Mouse (Mus musculus) bone marrow macrophage, adult 2 months (primary cell): ENCODE measurements at regions not wholly inside any gene's neighbourhood (a gene's known extent, or its start where the extent isn't known, plus 50 kb on each side); places are given as distances from the start of the nearest gene placed in this dataset.

Experiments
- H3K27ac ChIP-seq: 2 replicates; pipeline ENCODE4 v1.5.1; 2012; ENCODE audit warnings: low read depth, low read length; ENCODE audit not compliant: insufficient read depth
- H3K4me1 ChIP-seq: 2 replicates; pipeline ENCODE4 v1.6.1; 2012; ENCODE audit warnings: low read length; ENCODE audit not compliant: control insufficient read depth, insufficient read depth
- H3K4me3 ChIP-seq: 2 replicates; pipeline ENCODE4 v1.5.1; 2012; ENCODE audit warnings: mild to moderate bottlenecking, low read length, moderate library complexity; ENCODE audit not compliant: insufficient read depth
- CTCF ChIP-seq: IDR thresholded peaks from 2 replicates; pipeline ENCODE4 v1.5.1; 2012; ENCODE audit warnings: low read depth, mild to moderate bottlenecking, low read length, moderate library complexity
- POLR2A ChIP-seq: IDR thresholded peaks from 2 replicates; pipeline ENCODE4 v1.6.1; 2012; ENCODE audit warnings: mild to moderate bottlenecking, low read depth, low read length, borderline replicate concordance

- H3K27ac ChIP-seq, result no peak overlapping the region
- TF ChIP-seq CTCF (peak; percentile 92), POLR2A (no peak)
- H3K4me3 ChIP-seq, result no peak overlapping the region
- peaks cover 52% of the 10 kb centered on the region for H3K4me1 ChIP-seq
These were observed 116.9 kb upstream of the Klf14 start for GRCm38 (mm10) chr6:31075572-31076477.

GRCm38 (mm10) chr6:31076478-31076834, 117.6 kb upstream of the Klf14 start:
- no peak overlapping the region for H3K4me3 ChIP-seq
- TF ChIP-seq POLR2A, result no peak
- TF ChIP-seq CTCF, result no peak
- no peak overlapping the region for H3K27ac ChIP-seq
- peaks cover 58% of the 10 kb centered on the region for H3K4me1 ChIP-seq

- TF ChIP-seq POLR2A (no peak), CTCF (no peak)
- no peak overlapping the region for H3K4me3 ChIP-seq
- H3K4me1 ChIP-seq, result peaks cover 66% of the 10 kb centered on the region
- peak overlapping the region; percentile 83 for H3K27ac ChIP-seq
These were observed 118.3 kb upstream of the Klf14 start for GRCm38 (mm10) chr6:31077216-31077615.

GRCm38 (mm10) chr6:31077779-31078178, 118.9 kb upstream of the Klf14 start:
- Histone ChIP-seq H3K4me1 (peaks cover 69% of the 10 kb centered on the region), H3K4me3 (no peak overlapping the region), H3K27ac (peak overlapping the region; percentile 83)
- TF ChIP-seq CTCF (no peak), POLR2A (no peak)

- H3K4me1 ChIP-seq, result peaks cover 72% of the 10 kb centered on the region
- peak overlapping the region; percentile 83 for H3K27ac ChIP-seq
- no peak overlapping the region for H3K4me3 ChIP-seq
- no peak for TF ChIP-seq CTCF
- no peak for TF ChIP-seq POLR2A
These were observed 119.5 kb upstream of the Klf14 start for GRCm38 (mm10) chr6:31078413-31078812.

- TF ChIP-seq POLR2A (no peak), CTCF (no peak)
- Histone ChIP-seq H3K4me3 (no peak overlapping the region), H3K4me1 (peaks cover 74% of the 10 kb centered on the region), H3K27ac (peak overlapping the region; percentile 83)
These were observed 120.8 kb upstream of the Klf14 start for GRCm38 (mm10) chr6:31079586-31080259.

GRCm38 (mm10) chr6:31080279-31080678, 121.4 kb upstream of the Klf14 start:
- Histone ChIP-seq H3K4me3 (no peak overlapping the region), H3K27ac (peak overlapping the region; percentile 83), H3K4me1 (peaks cover 79% of the 10 kb centered on the region)
- TF ChIP-seq CTCF (no peak), POLR2A (no peak)

DNA sequence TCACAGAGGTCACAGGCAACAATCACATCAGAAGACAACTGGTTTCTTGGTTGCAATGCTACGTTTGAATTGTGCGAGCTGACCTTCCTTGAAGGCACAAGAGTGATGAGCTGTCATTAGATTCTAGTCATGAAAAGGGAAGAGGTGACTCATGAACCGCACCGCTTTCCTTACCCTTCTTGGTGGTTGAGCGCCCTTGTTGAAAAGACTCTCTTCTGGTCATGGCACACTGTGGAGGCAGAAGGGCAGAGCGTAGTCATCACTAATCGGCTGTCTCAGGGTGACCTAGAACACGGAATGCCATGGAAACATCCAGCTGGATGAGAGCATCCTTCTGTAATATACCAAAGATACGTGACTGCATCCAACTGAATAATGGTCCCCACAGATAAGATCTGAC, 121.8 kb upstream of the Klf14 start:
- Histone ChIP-seq H3K27ac (peak overlapping the region; percentile 83), H3K4me3 (no peak overlapping the region), H3K4me1 (peaks cover 78% of the 10 kb centered on the region)
- TF ChIP-seq CTCF (no peak), POLR2A (no peak)

DNA sequence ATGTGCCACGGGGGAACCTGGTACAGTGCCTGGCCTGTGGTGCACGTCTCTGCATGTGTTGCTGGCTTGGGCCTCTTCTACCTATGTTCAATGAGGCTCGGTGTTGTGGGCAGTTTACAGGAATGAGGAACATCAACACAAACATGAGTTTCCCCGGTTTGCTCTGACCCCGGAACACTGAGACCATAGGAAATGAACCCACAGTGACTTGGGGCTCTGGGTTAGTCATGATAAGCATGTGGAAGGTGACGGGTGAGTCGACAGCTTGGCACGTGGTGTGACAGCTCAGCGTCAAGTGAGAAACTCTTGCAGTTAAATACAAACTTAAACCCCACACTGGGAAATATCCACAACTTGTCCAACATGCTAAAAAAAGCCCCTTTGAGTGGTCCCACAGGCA, 122.4 kb upstream of the Klf14 start:
- no peak overlapping the region for H3K4me3 ChIP-seq
- H3K27ac ChIP-seq, result peak overlapping the region; percentile 83
- TF ChIP-seq CTCF (no peak), POLR2A (no peak)
- peaks cover 74% of the 10 kb centered on the region for H3K4me1 ChIP-seq

GRCm38 (mm10) chr6:31081988-31082387, 123.1 kb upstream of the Klf14 start:
- H3K4me3 ChIP-seq, result no peak overlapping the region
- TF ChIP-seq CTCF (no peak), POLR2A (no peak)
- H3K4me1 ChIP-seq, result peaks cover 72% of the 10 kb centered on the region
- H3K27ac ChIP-seq, result peak overlapping the region; percentile 83
